Mouse (Mus musculus): ENCODE measurements around the gene Sycp3.

- TF ChIP-seq CTCF (IDR thresholded peaks at IDR 0.05; ENCODE audit: low read depth, low read length), result no peak
- no peak for TF ChIP-seq POLR2A (IDR thresholded peaks at IDR 0.05; ENCODE audit: insufficient read depth, low read length)
- TF ChIP-seq EP300 (IDR thresholded peaks at IDR 0.05; ENCODE audit: insufficient read depth, low read depth, low read length), result no peak
Measured at GRCm38 (mm10) chr10:88441224-88441623, 18.1 kb upstream of the Sycp3 start.
